Mouse (Mus musculus) cerebellum, postnatal 10 days (tissue): ENCODE results near the gene Nav3.

Experiments used
- DNase-seq, 2 experiments: peaks; one replicate each; pipeline ENCODE4 v3.0.0; 2021; ENCODE audit warnings: mixed read lengths in 2 of 2

Gene Nav3

DNA sequence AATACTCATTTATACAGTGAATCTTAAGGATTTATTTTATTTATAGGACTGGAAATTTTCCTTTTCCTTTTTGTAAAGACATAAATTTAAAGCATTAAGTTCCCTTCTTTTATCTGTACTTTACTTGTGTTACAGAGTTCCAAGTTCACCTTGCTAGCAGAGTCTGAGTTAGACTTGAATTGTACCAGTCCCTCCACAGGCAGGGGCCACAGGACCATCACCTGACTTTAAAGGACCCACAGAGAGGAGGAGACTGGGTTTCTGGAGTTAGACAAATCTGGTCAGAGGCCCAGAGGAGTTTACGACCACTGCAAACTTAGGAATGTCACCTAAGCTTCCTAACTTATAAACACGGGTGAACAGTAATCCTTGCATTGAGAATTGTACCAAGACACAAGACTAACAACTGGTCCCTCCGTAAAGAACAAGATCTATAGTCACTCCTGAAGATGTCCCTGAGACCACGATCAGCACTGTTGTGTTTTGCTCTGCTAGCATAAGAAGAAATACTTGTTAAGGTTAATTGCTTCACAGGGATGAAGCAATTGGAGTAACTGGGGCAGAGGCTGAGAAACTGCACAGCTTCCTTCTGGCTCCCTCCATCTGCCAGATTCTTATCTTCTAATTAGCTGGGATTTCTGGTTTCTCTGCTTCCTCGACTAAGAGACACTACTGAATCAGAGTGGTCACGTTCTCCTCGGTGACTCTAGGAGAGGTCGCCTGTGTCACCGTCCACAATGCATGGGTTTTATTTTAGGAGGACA is 550.2 kb downstream of the Nav3 start:
- DNase-seq, result no peak

DNA sequence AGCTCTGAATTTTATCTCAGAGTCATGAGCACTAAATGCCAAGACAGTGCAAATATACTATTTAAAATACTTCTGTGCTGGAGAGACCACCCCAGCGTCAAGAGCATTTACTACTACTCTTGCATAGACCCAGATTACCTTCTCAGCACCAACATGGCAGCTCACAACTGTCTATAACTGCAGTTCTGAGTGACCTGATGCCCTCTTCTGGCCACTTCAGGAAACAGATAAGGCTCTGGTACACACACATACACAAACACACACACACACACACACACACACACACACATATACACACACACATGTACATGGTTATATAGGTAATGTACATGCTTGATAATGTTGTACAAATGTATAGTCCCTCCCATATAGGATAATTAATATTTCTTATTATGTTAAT is 551.2 kb downstream of the Nav3 start:
- DNase-seq, result no peak

DNA sequence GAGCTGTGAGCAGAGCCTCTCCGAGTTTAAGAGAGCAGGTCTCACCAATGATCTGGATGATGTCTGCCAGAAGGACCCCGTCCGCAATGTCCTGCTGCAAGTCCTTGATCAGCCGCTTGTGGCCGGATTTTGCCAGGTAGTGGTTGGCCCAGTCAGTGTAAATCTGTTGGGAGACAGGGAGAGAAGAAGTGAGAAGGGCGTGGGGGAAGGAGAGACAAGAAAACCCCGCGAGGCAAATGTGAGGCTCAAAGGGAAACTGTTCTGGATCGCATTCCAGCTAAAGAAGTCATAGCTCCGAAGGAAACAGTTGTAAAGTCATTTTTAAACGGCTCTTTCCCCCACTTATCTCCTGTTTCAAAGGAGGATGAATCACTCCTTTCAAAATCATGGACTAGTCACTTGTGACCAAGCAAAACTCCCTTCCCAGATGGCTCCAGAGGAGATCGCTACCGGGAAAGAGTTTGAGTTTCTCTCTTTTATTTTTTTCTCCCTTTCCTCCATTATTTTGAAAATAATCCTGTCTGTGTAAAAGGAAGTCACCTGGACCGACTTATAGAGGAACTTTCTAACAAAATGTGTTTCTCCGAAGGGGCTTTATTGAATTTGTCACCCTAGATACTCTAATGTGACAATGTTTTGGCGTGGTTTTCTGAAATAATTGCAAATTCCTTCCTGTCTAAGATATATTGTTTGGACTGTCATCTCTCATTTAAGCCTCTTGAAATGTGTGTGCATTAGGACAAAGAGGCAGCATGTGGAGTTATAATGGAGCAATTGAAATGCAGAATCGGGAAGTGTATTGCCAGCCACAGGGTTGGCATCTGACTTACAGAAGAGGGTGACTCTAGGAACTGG is 552.1 kb downstream of the Nav3 start:
- peak; percentile 12 to 24 for DNase-seq

DNA sequence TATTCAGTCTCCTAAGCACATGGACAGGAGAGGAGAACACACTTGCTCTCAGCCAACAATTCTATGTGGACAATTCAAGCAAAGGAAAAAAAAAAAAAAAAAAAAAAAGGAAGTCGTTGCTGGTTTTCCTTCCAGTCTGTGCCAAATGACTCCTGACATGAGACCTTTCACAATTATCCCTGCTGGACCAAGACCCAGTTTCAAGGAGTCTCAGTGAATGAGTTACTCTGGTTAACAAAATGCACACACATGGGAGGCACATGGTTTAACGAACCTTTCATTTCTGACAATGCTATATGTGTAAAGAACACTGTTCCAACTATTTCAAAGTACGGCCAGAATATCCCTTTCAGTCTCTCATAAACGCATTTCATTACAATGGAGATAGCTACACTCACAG is 552.8 kb downstream of the Nav3 start:
- DNase-seq, result no peak

DNA sequence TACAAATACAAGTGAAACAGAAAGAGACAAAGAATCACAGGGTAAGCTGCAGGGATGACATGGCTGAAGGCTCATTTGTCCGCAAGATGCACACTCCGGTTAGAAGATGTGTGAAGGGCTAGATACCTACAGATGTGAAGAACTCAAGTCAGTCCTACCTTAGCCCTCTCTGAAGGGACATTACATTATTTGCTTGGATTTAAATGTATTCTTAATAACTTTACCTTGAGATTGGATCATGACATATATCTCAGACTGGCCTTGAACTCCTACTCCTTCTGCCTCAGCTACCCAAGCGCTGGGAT is 566.9 kb downstream of the Nav3 start:
- no peak for DNase-seq

DNA sequence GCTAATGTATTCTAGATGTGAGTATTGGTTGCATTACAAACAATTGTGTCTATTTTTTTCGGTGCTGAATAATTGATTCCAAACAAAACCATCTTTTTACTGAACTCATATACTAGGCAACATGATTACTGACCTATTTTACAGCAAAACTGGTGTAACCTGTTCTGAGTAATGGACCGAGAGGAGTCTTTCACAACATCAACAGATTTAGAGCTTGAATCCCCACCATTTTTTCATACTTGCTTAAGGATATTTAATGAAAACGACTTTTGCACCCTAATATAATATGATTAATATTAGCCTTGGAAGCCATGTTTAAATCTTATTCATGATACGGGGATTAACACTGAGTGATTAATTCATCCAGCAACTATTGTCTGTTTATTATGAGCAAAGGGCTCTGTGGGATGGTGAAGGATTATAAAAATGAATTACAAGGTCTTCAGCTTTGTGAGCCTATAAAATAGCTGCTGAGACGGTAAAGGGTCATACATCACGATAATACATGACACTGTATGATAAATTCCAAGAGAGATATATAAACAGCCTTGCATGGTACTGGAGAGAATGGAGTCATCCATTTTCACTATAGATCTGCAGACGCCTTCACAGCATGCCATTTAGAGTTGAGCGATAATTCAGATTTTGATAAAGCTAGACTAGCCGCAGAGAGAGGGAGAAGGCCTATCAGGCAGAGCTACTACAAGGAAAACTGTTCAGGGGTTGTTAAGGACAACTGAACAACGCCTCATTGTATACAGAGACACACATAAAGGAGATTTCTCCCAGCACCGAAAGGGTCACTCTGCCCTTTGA is 567.4 kb downstream of the Nav3 start:
- DNase-seq, result no peak

DNA sequence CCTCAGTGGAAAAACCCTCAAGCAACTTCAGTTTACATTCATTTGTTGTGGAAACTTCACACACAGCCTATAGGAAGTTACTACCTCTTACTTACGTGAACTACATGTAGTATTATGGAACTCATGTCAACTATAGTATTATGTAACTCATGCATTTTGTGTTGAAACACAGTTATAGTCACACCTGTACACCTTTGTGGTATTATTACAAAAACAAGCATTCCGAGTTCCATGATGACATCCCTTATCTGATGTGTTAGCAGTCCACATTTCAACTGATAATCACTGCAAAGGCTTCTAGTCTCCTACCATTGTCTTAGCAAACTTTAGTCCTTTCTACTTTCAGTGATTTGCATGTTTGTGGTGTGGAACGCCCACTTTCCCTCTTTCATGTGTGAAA is 568.8 kb downstream of the Nav3 start:
- no peak for DNase-seq

DNA sequence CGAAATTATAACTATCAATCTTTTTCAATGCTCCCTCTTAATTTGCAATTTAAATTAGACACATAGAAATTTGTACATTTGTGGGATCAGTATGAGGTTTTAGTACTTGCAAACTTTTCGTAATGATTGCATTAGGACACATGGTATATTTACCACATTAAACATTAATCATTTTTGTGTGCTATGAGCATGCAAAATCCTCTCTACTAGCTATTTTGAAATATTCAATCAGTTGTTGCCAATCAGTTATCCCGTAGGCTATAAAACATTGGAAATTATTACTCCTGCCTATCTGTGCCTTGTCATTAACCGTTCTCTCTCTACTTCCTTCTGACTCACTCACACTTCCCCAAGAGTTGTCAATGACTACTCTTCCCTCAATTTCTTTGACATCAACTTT is 579.9 kb downstream of the Nav3 start:
- DNase-seq, result no peak

DNA sequence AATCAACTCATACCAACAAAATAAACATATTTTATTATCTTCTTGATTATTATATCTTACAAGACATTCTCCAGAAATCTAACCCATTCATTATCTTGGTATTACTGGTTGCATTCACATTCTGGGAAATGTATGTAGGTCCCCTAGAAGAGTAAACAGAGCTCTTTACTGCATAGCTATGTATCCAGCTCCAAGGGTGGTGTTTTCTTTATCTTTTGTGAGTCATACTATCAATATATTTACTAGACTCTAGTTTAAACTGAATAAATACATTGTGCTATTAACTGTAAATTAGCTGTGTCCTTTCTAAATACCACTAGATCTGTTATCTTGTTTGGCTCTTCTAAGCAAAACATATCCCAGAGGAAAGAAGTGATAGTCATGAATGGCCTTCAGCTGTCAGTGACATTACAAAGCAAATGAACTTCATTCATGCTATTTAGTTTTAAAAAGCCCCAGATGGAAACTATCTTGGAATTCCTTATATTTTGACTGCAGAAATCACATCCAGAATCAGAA is 580.6 kb downstream of the Nav3 start:
- DNase-seq, result no peak

DNA sequence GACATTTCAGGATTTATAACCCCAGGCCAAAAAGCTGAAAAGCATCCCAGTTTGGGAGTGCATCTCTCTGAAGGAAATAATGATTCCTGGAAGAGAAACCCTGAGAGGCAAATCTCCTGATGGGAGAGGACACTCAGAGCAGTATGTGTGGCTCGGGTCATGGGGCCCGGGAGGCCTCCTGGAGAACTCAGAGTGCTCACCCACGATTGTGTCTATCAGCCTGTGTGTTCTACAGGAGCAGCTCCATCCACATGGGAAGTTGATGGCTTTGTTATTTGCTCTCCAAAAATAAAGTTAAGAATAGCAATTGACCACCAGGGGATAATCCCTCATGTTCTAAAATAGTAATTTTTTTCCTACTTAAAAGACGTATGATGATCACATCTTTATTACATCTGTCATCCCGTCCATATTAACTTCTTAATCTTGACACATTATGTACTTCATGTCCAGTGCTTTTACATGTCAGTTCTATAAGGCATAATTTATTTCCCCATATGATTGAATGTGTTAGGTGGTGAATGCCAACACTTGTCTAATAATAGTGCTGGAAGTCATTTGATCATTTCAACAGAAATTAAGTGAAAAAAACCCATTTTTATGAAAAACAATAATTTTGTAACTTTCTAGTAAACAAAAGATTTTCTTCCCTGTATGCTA is 581.2 kb downstream of the Nav3 start:
- DNase-seq, result no peak

DNA sequence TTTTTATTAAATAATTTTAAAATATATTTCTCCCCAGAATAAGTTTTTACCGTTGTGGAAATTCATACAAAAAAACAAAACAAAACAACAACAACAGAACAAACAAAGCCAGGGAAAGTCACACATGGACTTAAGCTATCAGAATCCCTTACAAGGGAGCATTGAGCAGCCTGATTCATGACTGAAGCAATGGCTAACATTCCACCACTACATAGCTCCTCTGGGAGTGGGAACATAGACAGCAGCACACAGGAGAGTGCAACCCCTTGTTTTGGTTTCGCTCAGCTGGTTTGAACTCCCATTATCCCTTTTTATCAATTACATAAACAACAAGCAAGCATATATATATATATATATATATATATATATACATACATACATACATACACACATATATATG is 589.9 kb downstream of the Nav3 start:
- no peak for DNase-seq

DNA sequence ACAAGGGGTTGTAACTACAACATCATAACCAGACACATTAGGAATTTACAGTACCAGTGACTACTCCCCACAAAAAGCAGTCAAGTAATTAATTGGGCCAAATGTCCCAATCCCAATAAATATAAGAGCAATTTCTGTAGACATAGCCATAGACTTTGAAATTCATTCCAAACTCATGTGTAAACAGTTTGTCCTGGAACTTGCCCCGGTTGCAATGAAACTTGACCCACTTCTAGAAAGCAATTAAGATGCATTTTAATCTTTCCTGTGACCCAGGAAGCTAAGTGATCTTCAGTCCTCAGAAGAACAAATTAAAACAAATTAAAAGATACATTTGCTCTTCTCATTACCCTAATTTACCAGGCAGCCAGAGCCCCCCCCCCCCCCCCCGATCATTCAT is 590.6 kb downstream of the Nav3 start:
- DNase-seq, result no peak

DNA sequence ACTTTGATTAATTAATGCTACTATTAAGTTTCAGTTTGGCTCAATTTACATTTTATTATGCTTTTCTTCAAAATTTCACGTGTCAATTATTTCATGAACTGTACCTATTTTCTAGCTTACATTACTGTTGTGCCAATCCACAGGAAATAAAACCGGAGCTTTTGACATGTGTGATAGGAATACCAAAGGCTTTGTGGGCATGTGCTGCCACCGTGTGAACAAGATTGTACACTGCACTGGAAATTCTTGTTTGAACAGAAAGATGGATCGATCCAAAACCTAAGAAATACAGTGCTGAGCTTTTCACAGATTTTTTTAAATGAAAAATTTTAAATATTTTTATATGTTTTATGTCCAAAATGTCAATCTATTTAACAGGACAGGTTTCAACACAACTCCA is 591.3 kb downstream of the Nav3 start:
- DNase-seq, result peak; percentile 66 to 70

DNA sequence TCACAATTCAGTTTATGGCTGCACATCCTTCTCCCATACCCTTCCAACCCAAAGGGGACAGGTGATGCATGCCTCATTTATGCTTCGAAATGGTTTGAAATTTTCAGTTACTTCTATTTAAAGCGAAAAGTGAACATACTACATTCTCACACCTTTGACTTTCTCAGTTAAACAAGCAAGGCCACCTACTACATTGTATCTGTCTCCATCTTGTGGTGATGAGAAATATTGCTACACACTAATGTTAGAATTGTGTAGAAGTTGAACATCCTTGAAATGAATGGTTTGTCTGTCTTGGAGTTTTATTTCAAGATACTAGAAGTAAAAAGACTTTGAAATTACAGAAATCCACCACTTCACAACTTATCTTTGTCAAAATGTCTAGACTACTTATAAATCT is 594.7 kb downstream of the Nav3 start:
- peak in 1 of 2 experiments; percentile 57 for DNase-seq

DNA sequence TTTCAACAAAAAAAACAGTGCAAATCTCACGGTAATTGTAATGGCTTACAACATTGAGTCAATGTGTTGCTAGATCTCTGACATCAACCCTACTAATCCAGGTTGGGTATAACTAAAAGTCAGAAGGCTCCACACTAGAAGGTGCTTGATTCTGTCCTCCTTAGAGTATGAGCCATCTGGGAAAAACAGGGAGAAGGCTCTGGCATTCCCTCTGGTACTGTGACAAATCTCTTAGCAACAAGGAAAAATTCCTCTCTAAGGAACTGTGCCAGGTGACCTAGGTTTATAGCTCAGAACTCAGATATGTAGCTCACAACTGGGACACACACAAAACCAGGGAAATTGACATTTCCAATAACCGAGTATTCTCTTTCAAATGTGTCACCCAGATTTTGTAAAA is 597.4 kb downstream of the Nav3 start:
- peak in 1 of 2 experiments; percentile 15 for DNase-seq

DNA sequence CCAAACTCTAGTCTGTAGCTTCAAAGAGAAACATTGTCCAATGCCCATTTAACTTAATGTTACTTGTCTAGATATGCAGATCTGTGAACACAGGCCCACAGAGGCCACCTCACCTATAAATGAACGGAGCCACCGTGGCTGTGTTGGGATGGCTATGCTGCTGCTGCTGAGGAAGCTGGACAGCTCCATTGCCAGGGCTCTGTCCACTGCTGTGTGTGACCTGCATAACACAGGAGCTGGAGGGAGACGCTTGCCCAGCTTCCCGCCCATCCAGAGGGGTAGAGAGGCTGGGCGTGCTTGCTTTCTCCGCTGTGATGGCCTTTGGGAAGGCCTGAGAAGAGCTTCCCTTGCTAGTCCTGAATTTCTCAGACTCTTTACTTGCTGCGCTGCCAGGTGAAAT is 603.6 kb downstream of the Nav3 start:
- DNase-seq, result no peak

DNA sequence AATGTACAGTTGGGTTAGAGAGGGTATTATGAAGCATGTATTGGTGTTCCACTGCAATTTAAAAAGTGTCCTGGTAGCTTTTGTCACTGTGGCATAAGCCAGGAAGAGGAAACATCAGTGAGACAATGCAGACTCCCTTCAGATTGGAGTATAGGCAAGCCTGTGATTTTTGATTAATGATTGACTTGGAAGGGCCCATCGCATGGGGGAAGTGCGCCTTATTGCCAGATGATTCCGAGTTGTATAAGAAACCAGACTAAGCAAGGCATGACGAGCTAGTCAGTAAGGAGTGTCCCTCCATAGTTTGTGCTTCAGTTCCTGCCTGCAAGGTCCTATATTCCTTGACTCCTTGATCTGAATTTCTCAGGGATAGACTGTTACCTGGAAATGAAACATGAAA is 608.4 kb downstream of the Nav3 start:
- DNase-seq, result no peak

DNA sequence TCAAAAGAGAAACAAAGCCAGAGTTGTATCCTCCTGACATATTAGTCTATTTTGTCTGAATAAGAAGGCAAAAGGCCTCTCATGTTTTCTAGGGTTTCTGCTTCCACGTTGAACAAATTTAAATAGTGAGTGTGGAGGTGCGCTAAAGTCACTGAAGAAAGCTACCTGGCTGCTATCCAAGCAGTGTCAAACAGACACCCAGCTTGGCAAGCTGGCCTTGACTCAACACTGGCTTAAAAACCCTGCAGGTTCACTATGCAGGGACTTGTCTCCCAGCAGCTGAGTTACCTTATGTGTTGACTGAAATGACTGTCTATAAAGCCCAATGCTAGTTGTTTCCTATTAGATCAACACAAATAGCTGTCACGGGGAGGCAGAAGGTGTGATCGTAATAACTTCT is 612.3 kb downstream of the Nav3 start:
- peak; percentile 29 to 44 for DNase-seq

DNA sequence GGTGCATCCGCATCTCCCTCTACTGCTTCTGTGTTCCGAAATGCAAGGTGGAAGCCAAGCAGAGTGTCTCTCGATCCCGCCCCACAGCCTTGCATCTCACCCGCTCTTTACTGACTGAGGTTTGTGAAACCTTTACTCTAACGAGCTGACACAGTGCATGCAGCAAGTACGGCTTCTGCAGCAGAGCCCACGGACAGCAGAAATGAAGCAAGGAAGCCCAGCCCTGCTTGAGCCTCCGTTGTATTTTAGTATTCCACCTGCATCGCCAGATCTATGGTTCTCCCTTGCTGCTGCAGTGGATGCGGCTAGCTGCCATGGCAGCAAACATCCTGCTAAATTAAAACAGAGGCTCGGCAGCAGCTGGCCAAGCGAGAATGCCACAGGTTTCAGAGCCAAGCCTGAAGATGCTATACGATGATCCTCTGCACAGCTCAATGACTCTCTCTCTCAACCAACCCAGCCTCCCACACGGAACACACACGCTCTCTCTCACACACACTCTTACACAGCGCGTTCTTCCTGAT is 623.2 kb downstream of the Nav3 start:
- peak; percentile 40 to 48 for DNase-seq

DNA sequence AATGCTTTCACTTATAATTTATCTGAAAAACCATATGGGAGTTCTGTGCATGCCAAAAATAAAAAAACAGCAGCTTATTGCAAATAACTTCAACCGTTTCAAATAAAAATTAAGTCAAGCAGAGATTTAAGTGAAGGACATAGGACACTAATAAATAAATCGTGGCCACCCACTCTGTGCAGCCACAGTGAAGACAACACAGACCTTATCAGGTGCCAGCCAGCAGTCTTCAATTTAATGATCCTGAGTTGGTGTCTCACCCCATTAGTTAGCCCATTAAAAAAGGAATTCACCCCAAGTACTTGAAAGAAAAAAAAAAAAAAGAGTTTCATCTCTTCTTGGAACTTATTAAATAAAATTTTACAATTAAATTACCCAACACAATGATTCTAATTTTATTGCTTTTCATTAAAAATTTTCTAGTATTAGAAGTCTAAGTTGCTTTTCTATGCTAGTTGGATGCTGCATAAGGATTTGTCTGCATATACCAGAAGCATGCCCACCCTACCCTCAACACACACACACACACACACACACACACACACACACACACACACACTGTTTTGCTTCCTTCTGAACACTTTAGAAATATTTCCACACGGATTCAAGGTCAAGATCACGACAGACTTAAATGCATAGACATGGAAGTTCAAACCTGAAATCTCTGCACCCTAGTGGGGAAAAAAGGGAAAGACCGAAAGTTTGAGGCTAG is 649.1 kb downstream of the Nav3 start:
- DNase-seq, result no peak

DNA sequence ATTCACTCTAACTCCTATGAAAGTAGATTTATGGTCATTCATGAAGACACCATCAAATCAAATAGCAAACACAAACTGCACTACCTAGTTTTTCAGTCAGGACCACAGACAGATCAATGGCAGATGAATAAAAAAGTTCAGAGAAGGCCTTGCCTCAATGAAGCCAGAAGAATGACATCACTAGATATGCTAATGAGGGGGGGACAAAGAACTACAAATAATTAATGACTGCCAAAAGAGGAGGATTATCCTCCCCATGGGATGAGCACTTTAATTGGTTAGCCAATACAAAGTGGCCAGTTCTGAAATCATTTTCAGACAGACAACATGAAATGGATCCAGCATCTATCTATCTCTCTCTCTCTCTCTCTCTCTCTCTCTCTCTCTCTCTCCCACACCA is 652.6 kb downstream of the Nav3 start:
- DNase-seq, result no peak

DNA sequence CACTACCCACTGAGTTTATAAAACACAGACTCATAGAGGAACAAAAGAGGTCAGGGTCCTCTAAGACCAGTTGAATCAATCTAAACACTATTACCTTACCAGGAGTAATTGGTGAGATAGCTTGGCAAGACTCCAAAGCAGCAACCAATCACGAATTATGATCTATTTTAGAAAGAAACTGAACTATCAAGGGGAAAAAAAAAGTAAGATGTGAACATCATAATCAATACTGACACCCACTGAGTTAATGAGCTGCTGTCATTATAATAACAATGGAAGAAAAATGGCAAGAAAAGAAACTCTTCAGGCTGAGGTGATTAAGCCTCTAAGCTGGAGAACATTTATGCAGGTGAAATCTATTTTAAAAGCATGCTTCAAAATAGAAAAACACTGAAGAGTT is 653.8 kb downstream of the Nav3 start:
- no peak for DNase-seq
